In the genomic region with DNA sequence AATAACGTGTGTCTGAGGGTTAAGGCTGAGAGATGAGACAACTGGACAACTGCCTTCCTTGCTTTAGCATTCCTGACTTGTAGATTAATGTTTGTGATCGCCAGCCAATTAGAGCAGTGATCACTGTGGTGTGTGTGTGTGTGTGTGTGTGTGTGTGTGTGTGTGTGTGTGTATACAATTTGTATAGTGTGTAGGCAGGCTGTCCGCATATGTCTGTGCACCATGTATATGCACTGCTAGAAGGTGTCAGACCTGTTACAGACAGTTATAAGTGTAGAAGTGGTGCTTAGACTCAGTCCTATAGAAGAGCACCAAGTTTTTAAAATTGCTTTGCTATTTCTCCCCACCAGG, we compare ENCODE assay signal across 23 mouse cellular contexts.
"Had no signal": no experiment of that assay in that cellular context is flagged by ENCODE, and none has a peak within 500 bp of the region (broad histone marks: within the 10 kb centered on the region; RNA-seq: fewer than 3 reads in every experiment).

No protein-coding gene starts in this region.

- ATAC-seq: intestine, embryonic 15.5 days; liver, embryonic 12.5 days had no signal

- DNase-seq: kidney, adult 11 months; kidney, adult 8-10 months; kidney, postnatal 25 days; layer of hippocampus, adult 9-11 months; liver; lung, adult 2 months; midbrain, embryonic 14.5 days; retina, postnatal 1 day; right cerebral cortex, postnatal 25 days; spleen, adult 18-20 months; thymus, postnatal 25 days had no signal

- H3K36me3 ChIP-seq: liver, embryonic 15.5 days had no signal

- H3K4me3 ChIP-seq: intestine, embryonic 15.5 days; layer of hippocampus, adult 2 months; limb, embryonic 10.5 days; limb, embryonic 13.5 days; liver, embryonic 12.5 days; liver, embryonic 15.5 days; megakaryocyte, embryonic 14.5 days; midbrain, embryonic 10.5 days; neural tube, embryonic 12.5 days; neural tube, embryonic 15.5 days; stomach, embryonic 15.5 days had no signal

- H3K9ac ChIP-seq: intestine, embryonic 15.5 days; limb, embryonic 13.5 days; liver, embryonic 12.5 days; liver, embryonic 15.5 days; neural tube, embryonic 12.5 days; neural tube, embryonic 15.5 days; stomach, embryonic 15.5 days had no signal

- H3K4me1 ChIP-seq: intestine, embryonic 15.5 days; limb, embryonic 10.5 days; limb, embryonic 13.5 days; liver, embryonic 12.5 days; liver, embryonic 15.5 days; neural tube, embryonic 15.5 days; stomach, embryonic 15.5 days had no signal

- H3K27me3 ChIP-seq: intestine, embryonic 15.5 days; limb, embryonic 13.5 days; liver, embryonic 12.5 days; liver, embryonic 15.5 days; megakaryocyte, embryonic 14.5 days; neural tube, embryonic 12.5 days; neural tube, embryonic 15.5 days; stomach, embryonic 15.5 days had no signal

- H3K9me3 ChIP-seq: intestine, embryonic 15.5 days; limb, embryonic 10.5 days; limb, embryonic 13.5 days; liver, embryonic 12.5 days; liver, embryonic 15.5 days; megakaryocyte, embryonic 14.5 days; midbrain, embryonic 10.5 days; neural tube, embryonic 12.5 days; neural tube, embryonic 15.5 days; stomach, embryonic 15.5 days had no signal

- H3K27ac ChIP-seq: intestine, embryonic 15.5 days; kidney, postnatal 0 days; layer of hippocampus, adult 2 months; limb, embryonic 10.5 days; limb, embryonic 13.5 days; liver, embryonic 12.5 days; liver, embryonic 15.5 days; midbrain, embryonic 10.5 days; neural tube, embryonic 12.5 days; neural tube, embryonic 15.5 days; stomach, embryonic 15.5 days had no signal

- H3K4me2 ChIP-seq: intestine, embryonic 15.5 days; limb, embryonic 13.5 days; liver, embryonic 12.5 days; liver, embryonic 15.5 days; neural tube, embryonic 12.5 days; neural tube, embryonic 15.5 days; stomach, embryonic 15.5 days had no signal
